Mouse (Mus musculus) bone marrow, adult 2 months (tissue): ENCODE results near the gene Gpr82. TPM values are rescaled to one million over a fixed set of nuclear protein-coding genes. Genes with fewer than 3 reads are reported as not detected.

Experiments
- H3K27ac ChIP-seq: fragments of 200-500 bp; 2 replicates; pipeline ENCODE4 v1.5.1; 2012; ENCODE audit warnings: low read depth, mild to moderate bottlenecking, control low read depth, inconsistent platforms, low read length; ENCODE audit not compliant: control insufficient read depth, poor library complexity, insufficient read depth
- H3K4me1 ChIP-seq: fragments of 200-500 bp; 2 replicates; pipeline ENCODE4 v1.6.1; 2011; ENCODE audit warnings: low read length; ENCODE audit not compliant: control insufficient read depth, insufficient read depth
- H3K4me3 ChIP-seq: fragments of 200-500 bp; replicated peaks from 2 replicates; pipeline ENCODE3; 2011; ENCODE audit warnings: mild to moderate bottlenecking, low read depth, low read length, control low read depth; ENCODE audit not compliant: control insufficient read depth
- CTCF ChIP-seq: fragments of 200-500 bp; IDR thresholded peaks from 2 replicates; pipeline ENCODE4 v1.5.1; 2011; ENCODE audit warnings: low read length, control low read depth; ENCODE audit not compliant: control insufficient read depth, insufficient read depth
- POLR2A ChIP-seq: fragments of 200-500 bp; IDR thresholded peaks from 2 replicates; pipeline ENCODE4 v1.6.1; 2011; ENCODE audit warnings: low read depth, mild to moderate bottlenecking, control low read depth, low read length, borderline replicate concordance; ENCODE audit not compliant: control insufficient read depth
- WGBS: fragments of 180-500 bp; shearing (Covaris S2); methylation state at CpG from one replicate; pipeline ENCODE4 v1.1.7; 2018; 5-methylcytosine and 5-hydroxymethylcytosine counted together
- polyA plus RNA-seq: library from polyadenylated mRNA; stranded (reverse); fragments of >200 nt; gene quantifications from 2 replicates; pipeline ENCODE4 v1.2.4, GENCODE M21; 2011; ENCODE audit warnings: low replicate concordance; ENCODE audit not compliant: missing spikeins, insufficient read depth, insufficient read length

Gene Gpr82
- polyA plus RNA-seq, 1 experiment, result not detected

- Histone ChIP-seq H3K4me1 (no peaks in the 10 kb centered on the region), H3K27ac (no peak overlapping the region), H3K4me3 (no peak overlapping the region)
- TF ChIP-seq POLR2A (no peak), CTCF (no peak)
- 33% methylated on average over 1 of the region's 1 CpGs for WGBS
These were observed 24.8 kb upstream of the Gpr82 start for GRCm38 (mm10) chrX:13636398-13636797.

- Histone ChIP-seq H3K4me3 (no peak overlapping the region), H3K4me1 (no peaks in the 10 kb centered on the region), H3K27ac (no peak overlapping the region)
- TF ChIP-seq CTCF, result no peak
- TF ChIP-seq POLR2A, result no peak
- WGBS, result 51% methylated on average over 2 of the region's 2 CpGs
These were observed 22.3 kb upstream of the Gpr82 start for GRCm38 (mm10) chrX:13638894-13639293.

- TF ChIP-seq POLR2A (no peak), CTCF (no peak)
- Histone ChIP-seq H3K27ac (no peak overlapping the region; the same call in 1 of the 2 replicates), H3K4me1 (peaks cover 2% of the 10 kb centered on the region; the same call in 1 of the 2 replicates), H3K4me3 (no peak overlapping the region)
- WGBS, result 32% methylated on average over 2 of the region's 2 CpGs
These were observed 9.3 kb upstream of the Gpr82 start for GRCm38 (mm10) chrX:13651889-13652288.

DNA sequence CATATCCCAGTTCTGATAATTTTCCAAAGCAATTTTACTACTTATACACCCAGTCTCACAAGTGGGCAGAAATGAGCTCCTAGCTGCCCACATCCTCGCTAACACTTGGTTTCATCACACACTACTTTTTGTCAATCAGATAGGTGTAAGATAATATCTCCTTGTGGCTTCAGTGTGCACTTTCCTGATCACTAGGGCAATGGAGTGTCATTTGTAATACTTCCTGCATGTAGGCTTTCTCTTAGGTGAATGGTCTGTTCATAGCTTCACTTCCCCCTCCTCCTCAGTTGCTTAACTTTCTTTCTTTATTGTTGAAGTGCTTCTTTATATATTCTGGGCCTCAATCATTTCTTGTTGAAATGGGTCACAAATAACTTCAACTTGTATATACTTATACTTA lies 8.9 kb upstream of the Gpr82 start:
- no peak overlapping the region; the same call in 1 of the 2 replicates for H3K27ac ChIP-seq
- peaks cover 2% of the 10 kb centered on the region; the same call in 1 of the 2 replicates for H3K4me1 ChIP-seq
- TF ChIP-seq CTCF (no peak), POLR2A (no peak)
- 25% methylated on average over 1 of the region's 1 CpGs for WGBS
- H3K4me3 ChIP-seq, result no peak overlapping the region

GRCm38 (mm10) chrX:13655005-13655421 lies 6.2 kb upstream of the Gpr82 start:
- WGBS, result 10% methylated on average over 3 of the region's 3 CpGs
- H3K4me1 ChIP-seq, result peaks cover 2% of the 10 kb centered on the region; the same call in 1 of the 2 replicates
- TF ChIP-seq POLR2A (no peak), CTCF (no peak)
- H3K27ac ChIP-seq, result peak overlapping the region; percentile 63; the same call in 1 of the 2 replicates
- H3K4me3 ChIP-seq, result no peak overlapping the region

DNA sequence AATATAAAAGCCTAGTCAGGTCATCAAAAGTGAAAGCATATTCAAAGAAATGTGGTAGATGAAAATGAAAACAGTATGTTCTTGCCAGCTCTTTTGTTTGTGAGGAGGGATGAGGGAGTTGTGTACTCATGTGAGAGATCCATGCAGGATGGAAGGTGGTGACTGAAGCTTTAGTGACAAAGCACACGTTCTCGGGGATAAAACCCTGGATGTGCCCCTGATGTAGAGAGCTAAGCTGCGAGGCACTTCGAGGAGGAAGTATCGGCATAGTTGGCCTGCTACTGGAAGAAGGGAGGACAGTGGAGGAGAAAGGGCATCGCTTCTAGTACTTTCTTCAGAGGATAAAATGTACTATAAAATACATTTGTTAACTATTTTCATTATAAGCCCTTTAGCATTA lies 5.3 kb upstream of the Gpr82 start:
- TF ChIP-seq POLR2A (no peak), CTCF (no peak)
- H3K4me1 ChIP-seq, result peaks cover 2% of the 10 kb centered on the region; the same call in 1 of the 2 replicates
- peak overlapping the region; percentile 91 for H3K27ac ChIP-seq
- H3K4me3 ChIP-seq, result peak overlapping the region; percentile 54
- WGBS, result 11% methylated on average over 6 of the region's 6 CpGs

DNA sequence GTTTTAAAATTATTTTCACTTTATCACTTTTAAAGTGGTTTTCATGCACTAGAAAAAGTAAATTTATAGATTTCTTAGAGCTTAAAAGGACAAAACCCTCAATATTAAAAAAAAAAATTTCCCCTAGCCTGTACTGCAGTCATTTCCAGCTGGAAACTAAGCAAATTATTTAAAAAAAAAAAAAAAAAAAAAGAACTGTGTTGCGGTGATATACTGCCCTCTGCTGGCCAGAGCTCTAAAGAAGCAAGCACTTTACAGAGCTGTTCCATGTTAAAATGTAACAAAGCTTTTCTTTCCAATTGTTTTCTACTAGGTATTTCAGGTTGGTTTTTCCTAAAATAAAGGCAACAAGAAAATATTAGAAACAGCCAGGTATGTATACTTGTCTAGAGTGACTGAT lies 4.4 kb upstream of the Gpr82 start:
- 0% methylated on average over 1 of the region's 1 CpGs for WGBS
- H3K4me3 ChIP-seq, result no peak overlapping the region
- no peak overlapping the region for H3K27ac ChIP-seq
- TF ChIP-seq POLR2A, result no peak
- no peak for TF ChIP-seq CTCF
- peaks cover 2% of the 10 kb centered on the region; the same call in 1 of the 2 replicates for H3K4me1 ChIP-seq

DNA sequence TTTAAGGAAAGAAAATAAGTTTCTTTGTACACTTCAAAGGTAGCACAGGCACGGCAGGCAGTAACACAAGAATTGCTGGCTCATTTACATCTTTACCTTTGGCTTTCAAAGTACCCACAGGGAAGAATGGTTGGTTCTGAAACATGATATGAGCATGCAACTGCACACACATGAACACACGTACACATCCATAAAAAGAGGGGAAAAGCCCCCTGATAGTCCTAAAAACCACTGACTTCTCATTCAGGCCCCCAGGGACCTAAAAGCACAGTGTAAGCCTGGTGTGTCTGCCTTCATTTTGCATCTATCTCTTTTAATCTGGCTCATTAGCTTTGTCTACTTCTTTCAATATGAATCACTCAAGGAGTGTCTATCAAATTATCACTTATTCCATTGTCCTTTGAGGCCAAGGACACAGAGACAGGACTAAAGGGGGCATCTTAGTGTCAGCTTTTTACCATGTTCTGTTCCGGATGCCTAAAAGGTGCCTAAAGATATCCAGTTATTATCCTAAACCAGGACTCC lies 2.5 kb upstream of the Gpr82 start:
- H3K27ac ChIP-seq, result no peak overlapping the region

More for the DNA sequence above, 2.5 kb upstream of the Gpr82 start:
- 70% methylated on average over 3 of the region's 3 CpGs for WGBS
- no peak for TF ChIP-seq POLR2A
- TF ChIP-seq CTCF, result no peak
- Histone ChIP-seq H3K4me1 (no peaks in the 10 kb centered on the region; the same call in 1 of the 2 replicates), H3K4me3 (no peak overlapping the region)
